Mouse (Mus musculus) midbrain, postnatal 0 days (tissue): ENCODE measurements around the gene Akap8. TPM values are rescaled to one million over a fixed set of nuclear protein-coding genes. Genes with fewer than 3 reads are reported as not detected.

Experiments
- ATAC-seq: fragments of 200-750 bp; cut with Nextera tagmentation; 2 replicates; pipeline ENCODE4 v1.8.0; 2017; ENCODE audit warnings: moderate number of reproducible peaks, mild to moderate bottlenecking, moderate TSS enrichment, moderate library complexity; ENCODE audit not compliant: low FRiP score
- DNase-seq: peaks from one replicate; pipeline ENCODE4 v3.0.0-alpha.2; 2015; ENCODE audit warnings: low spot score
- H3K27ac ChIP-seq: fragments of 300-500 bp; sonication (generic); 2 replicates; pipeline ENCODE4 v1.5.1; 2014; ENCODE audit warnings: low read depth, mild to moderate bottlenecking, low read length, mixed read lengths
- H3K27me3 ChIP-seq: fragments of 300-500 bp; sonication (generic); 2 replicates; pipeline ENCODE4 v1.6.1; 2014; ENCODE audit warnings: low read length, control low read depth, mixed read lengths; ENCODE audit not compliant: insufficient read depth
- H3K36me3 ChIP-seq: fragments of 300-500 bp; sonication (generic); 2 replicates; pipeline ENCODE4 v1.6.1; 2014; ENCODE audit warnings: low read length, control low read depth, mixed read lengths; ENCODE audit not compliant: insufficient read depth
- H3K4me1 ChIP-seq: fragments of 300-500 bp; sonication (generic); 2 replicates; pipeline ENCODE4 v1.6.1; 2014; ENCODE audit warnings: mild to moderate bottlenecking, control low read depth, antibody characterized with exemption, low read length, mixed read lengths; ENCODE audit not compliant: insufficient read depth
- H3K4me2 ChIP-seq: fragments of 300-500 bp; sonication (generic); 2 replicates; pipeline ENCODE4 v1.6.1; 2014; ENCODE audit warnings: low read depth, mild to moderate bottlenecking, low read length, mixed read lengths; ENCODE audit not compliant: poor library complexity, severe bottlenecking
- H3K4me3 ChIP-seq: fragments of 300-500 bp; sonication (generic); 2 replicates; pipeline ENCODE4 v1.5.1; 2014; ENCODE audit warnings: low read depth, mild to moderate bottlenecking, low read length, moderate library complexity
- H3K9ac ChIP-seq: fragments of 300-500 bp; sonication (generic); replicated peaks from 2 replicates; pipeline ENCODE4 v1.6.1; 2014; ENCODE audit warnings: mild to moderate bottlenecking, low read length, moderate library complexity, mixed read lengths; ENCODE audit not compliant: poor library complexity, severe bottlenecking
- H3K9me3 ChIP-seq: fragments of 300-500 bp; sonication (generic); 2 replicates; pipeline ENCODE4 v1.6.1; 2016; ENCODE audit warnings: low read length, control low read depth
- CTCF ChIP-seq: IDR thresholded peaks from 2 replicates; pipeline ENCODE4 v1.5.1; 2016; ENCODE audit warnings: antibody characterized with exemption, mild to moderate bottlenecking
- WGBS: fragments of 180-500 bp; shearing (Covaris S2); extraction: QIAGEN DNeasy Blood & Tissue Kit; methylation state at CpG from one replicate; pipeline ENCODE4 v1.1.7; 2014; 5-methylcytosine and 5-hydroxymethylcytosine counted together
- polyA plus RNA-seq: library from polyadenylated mRNA; unstranded; fragments of >200 nt; fragmentation: Nextera tagmentation; extraction: Ambion mirVana; gene quantifications from 2 replicates; pipeline ENCODE4 v1.2.1, GENCODE M21; 2015
- total RNA-seq: library from RNA; depleted of rRNA; stranded (reverse); fragments of >200 nt; gene quantifications from 2 replicates; pipeline ENCODE4 v1.2.3, GENCODE M21; 2014

Akap8 gene
- total and polyA plus RNA-seq, 2 experiments from 2014 or later = 81.1 to 131 TPM

GRCm38 (mm10) chr17:32351269-32351668 lies 30.2 kb upstream of the Akap8 start:
- 76% methylated on average over 3 of the region's 3 CpGs for WGBS
- no peak overlapping the region for H3K27ac ChIP-seq
- DNase-seq = no peak
- no peak overlapping the region; the same call in 1 of the 2 replicates for H3K4me3 ChIP-seq
- no peak for TF ChIP-seq CTCF
- H3K4me1 ChIP-seq = peaks cover 8% of the 10 kb centered on the region; the same call in 1 of the 2 replicates
- peaks cover 27% of the 10 kb centered on the region for H3K36me3 ChIP-seq
- H3K27me3 ChIP-seq = no peaks in the 10 kb centered on the region
- H3K9me3 ChIP-seq = no peaks in the 10 kb centered on the region
- H3K9ac ChIP-seq = no peak overlapping the region
- H3K4me2 ChIP-seq = no peak overlapping the region
- ATAC-seq = no peak

- Histone ChIP-seq H3K27me3 (no peaks in the 10 kb centered on the region), H3K9ac (peak within 1 kb of the TSS; percentile 77), H3K27ac (peak within 1 kb of the TSS; percentile 91), H3K9me3 (no peaks in the 10 kb centered on the region), H3K4me2 (peak within 1 kb of the TSS; percentile 69), H3K4me1 (peaks cover 8% of the 10 kb centered on the region; the same call in 1 of the 2 replicates), H3K36me3 (peaks cover 19% of the 10 kb centered on the region), H3K4me3 (peak within 1 kb of the TSS; percentile 81)
- DNase-seq (peak; percentile 99), ATAC-seq (peak; percentile 97)
- WGBS = under 1% methylated on average over 37 of the region's 37 CpGs
- TF ChIP-seq CTCF = no peak
Observed at GRCm38 (mm10) chr17:32350382-32350983, 29.4 kb upstream of the Akap8 start, which contains the start of gene Akap8l. TSS of gene Akap8l (minus strand) at chr17:32350607.

- H3K4me3 ChIP-seq = peak overlapping the region; percentile 81
- WGBS = under 1% methylated on average over 24 of the region's 24 CpGs
- peak overlapping the region; percentile 91 for H3K27ac ChIP-seq
- peaks cover 14% of the 10 kb centered on the region for H3K36me3 ChIP-seq
- no peaks in the 10 kb centered on the region for H3K9me3 ChIP-seq
- H3K27me3 ChIP-seq = no peaks in the 10 kb centered on the region
- peak; percentile 45 for DNase-seq
- H3K4me2 ChIP-seq = peak overlapping the region; percentile 69
- ATAC-seq = peak; percentile 21
- H3K4me1 ChIP-seq = peaks cover 8% of the 10 kb centered on the region; the same call in 1 of the 2 replicates
- TF ChIP-seq CTCF = 0 out of 2 replicates have a peak, but pooled peaks have one; percentile 0
- H3K9ac ChIP-seq = peak overlapping the region; percentile 77
Observed at GRCm38 (mm10) chr17:32349851-32350381, 28.9 kb upstream of the Akap8 start.

GRCm38 (mm10) chr17:32349037-32349732 lies 28.1 kb upstream of the Akap8 start:
- Histone ChIP-seq H3K27me3 (no peaks in the 10 kb centered on the region), H3K4me3 (peak overlapping the region; percentile 81), H3K36me3 (peaks cover 6% of the 10 kb centered on the region; the same call in 1 of the 2 replicates), H3K4me1 (peaks cover 8% of the 10 kb centered on the region; the same call in 1 of the 2 replicates), H3K4me2 (peak overlapping the region; percentile 69), H3K27ac (peak overlapping the region; percentile 91), H3K9ac (peak overlapping the region; percentile 77), H3K9me3 (no peaks in the 10 kb centered on the region)
- WGBS = 9% methylated on average over 4 of the region's 4 CpGs
- ATAC-seq = no peak
- peak; percentile 73 for DNase-seq
- TF ChIP-seq CTCF = peak; percentile 93

- peaks cover 8% of the 10 kb centered on the region; the same call in 1 of the 2 replicates for H3K4me1 ChIP-seq
- ATAC-seq (no peak), DNase-seq (no peak)
- no peaks in the 10 kb centered on the region for H3K27me3 ChIP-seq
- no peak overlapping the region; the same call in 1 of the 2 replicates for H3K4me3 ChIP-seq
- no peak overlapping the region for H3K27ac ChIP-seq
- no peak for TF ChIP-seq CTCF
- 0 out of 2 replicates have a peak overlapping the region, but pooled peaks have one; percentile 29 for H3K9ac ChIP-seq
- 91% methylated on average over 2 of the region's 2 CpGs for WGBS
- H3K36me3 ChIP-seq = peaks cover 1% of the 10 kb centered on the region; the same call in 1 of the 2 replicates
- peak overlapping the region; percentile 69 for H3K4me2 ChIP-seq
- H3K9me3 ChIP-seq = no peaks in the 10 kb centered on the region
Observed at GRCm38 (mm10) chr17:32348406-32348805, 27.4 kb upstream of the Akap8 start.
